Mouse (Mus musculus) bone marrow macrophage, adult 2 months (primary cell): Measurements from ENCODE around the gene Kif23.

Source experiments
- CTCF ChIP-seq: IDR thresholded peaks from 2 replicates; pipeline ENCODE4 v1.5.1; 2012; ENCODE audit warnings: low read depth, mild to moderate bottlenecking, low read length, moderate library complexity
- POLR2A ChIP-seq: IDR thresholded peaks from 2 replicates; pipeline ENCODE4 v1.6.1; 2012; ENCODE audit warnings: mild to moderate bottlenecking, low read depth, low read length, borderline replicate concordance

DNA sequence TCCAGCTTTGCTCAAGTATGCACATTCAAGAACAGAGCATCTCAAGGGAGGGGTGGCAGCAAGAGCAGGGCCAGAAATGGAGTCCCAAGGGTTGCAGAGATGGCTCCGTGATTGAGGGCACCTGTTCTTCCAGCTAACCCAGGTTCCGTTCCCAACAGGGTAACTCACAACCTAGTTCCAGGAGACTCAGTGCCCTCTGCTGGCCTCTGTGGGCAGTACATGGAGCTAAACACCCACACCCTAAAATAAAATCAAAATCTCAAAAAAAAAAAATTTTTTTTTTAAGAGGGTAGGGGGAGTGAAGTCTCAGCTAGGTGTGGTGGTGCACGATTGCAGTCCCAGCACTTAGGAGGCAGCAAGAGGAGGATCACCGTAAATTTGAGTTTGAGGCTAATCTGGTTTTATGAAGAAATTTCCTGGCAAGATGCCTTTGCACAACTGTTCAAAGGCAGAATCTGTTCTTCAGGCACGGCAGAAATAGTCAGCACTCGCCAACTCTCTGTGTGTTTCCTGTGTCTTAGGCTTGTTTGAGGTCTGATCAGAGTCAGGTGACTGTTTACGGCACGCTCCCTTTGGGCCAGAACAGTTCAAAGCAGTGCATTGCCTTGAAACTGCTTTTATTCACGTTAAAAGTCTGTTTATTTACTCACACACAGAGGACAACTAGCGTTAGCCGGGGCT, 38.7 kb upstream of the Kif23 start:
- TF ChIP-seq CTCF, result peak; percentile 92
- TF ChIP-seq POLR2A, result no peak
